Mouse (Mus musculus) 3134 (cell line): ENCODE measurements around the gene Osbpl11.
A peak's percentile ranks its signal among the peaks of the same experiment; 100 is the strongest.

ENCODE experiments used
- DNase-seq: peaks from one replicate; pipeline ENCODE4 v3.0.0-alpha.2; 2011; ENCODE audit warnings: low spot score; ENCODE audit not compliant: insufficient read length; ENCODE audit errors: extremely low read depth

The Osbpl11 gene

DNA sequence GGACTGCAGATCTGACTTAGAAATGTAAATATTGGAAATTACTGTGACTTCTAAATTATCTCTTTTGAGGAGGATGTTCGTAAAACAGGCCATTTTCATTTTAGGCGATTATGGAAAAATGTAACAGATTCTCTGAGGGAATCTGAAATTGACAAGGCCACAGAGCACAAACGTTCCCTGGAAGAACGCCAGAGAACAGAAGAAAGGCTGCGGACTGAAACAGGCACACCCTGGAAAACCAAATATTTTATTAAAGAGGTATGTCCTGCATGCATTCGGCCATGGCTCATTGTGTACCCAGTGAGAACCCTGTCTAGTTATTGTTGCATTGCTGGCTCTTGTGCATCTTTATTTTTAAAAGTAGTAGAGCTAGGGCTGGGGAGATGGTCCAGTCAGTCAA lies 51.3 kb downstream of the Osbpl11 start:
- DNase-seq = no peak

DNA sequence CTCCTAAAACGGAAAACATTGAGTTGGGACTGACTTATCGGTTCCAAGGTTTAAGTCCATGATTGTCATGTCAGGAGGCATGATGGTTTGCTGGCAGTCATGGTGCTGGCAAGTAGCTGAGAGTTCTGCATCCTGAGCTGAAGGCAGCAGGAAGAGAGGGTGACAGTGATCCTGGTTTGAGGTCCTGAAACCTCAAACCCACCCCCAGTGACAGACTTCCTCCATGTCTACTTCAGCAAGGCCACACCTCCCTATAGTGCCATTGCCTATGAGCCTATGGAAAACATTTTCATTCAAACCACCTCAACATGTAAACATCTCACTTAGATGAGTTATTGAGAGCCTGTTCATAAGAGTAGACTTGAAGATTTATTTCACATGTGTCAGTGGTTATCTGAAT lies 54.4 kb downstream of the Osbpl11 start:
- DNase-seq = no peak

DNA sequence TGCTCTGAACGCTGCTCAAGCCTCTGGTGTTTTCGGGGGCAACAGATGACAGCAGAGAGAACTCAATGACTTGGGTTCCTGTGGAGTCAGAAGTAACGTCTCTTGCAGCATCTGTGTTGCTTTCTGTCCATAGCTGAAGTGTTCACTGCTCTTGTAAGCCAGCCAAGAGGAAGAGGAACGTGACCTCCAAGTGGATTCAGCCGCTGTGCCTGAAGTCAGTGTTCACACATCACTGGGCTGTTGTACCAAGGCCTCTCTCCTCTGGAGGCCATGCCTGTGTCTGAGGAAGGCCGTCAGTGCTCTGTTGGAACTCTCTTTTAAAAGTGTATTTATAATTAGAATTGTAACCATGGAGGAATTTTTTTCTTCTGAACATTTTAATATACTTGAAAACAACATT lies 57.2 kb downstream of the Osbpl11 start:
- DNase-seq = no peak

DNA sequence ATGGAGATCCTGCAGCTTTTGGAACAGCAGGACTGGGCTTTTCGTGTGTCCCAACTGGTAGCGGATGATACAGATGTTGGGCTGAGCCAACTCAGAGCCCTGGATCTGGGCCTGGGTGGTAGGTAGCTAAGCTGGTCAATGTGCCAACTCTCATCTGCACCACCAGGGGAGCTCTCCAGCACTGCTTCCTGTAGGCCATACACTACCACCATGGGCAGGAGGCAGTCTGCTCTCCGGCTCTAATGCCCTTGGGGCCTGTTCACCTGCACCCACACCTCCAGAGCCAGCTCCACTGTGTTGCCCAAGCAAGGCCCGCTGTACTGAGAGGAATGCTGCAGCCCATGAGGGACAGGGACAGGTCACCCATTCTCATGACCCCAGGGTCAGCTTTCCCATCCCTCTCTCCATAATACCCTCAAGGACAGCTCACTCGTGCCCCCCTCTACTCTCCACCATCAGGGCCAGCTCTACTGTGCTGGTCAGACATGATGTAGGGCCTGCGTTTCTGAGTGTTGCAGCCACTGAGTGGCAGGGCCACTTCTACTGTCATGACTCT lies 59.3 kb downstream of the Osbpl11 start:
- no peak for DNase-seq

DNA sequence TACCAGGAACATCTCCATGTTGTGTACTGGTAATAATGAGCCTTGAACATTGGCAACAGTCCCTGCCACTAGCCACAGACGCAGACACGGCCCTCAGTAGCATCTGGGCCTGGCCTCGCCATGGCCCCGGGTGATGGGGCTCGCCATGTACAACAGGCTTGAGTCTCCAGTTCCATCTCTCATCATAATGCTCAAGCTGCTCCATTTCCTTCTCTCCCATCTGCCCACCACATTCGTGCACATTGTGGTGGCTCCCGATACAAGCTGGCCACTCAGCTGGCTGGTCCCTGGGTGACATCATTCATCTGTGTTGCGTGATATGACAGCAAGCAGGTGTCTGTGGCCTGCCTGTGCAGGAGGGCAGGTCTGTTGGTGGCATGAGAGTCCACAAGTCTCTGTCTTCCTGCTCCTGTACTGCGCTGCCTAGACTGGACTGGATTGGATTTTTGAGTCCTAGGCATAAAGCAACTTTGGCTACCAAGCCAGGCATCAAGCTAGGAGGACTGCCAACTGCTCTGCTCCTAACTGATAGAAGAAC lies 60.1 kb downstream of the Osbpl11 start:
- no peak for DNase-seq

DNA sequence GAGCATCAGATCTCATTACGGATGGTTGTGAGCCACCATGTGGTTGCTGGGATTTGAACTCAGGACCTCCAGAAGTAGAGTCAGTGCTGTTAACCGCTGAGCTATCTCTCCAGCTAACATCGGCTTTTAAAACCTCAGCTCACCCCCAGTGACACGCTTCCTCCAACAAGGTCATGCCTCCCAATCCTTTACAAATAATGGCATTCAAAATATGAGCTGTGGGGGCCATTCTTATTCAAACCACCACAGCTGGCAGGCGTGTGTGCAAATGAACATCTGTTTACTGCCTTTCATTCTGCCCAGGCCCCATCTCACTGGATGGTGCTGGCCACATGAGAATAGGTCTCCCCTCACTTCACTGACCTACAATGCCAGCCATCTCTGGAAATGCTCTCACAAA lies 61.7 kb downstream of the Osbpl11 start:
- DNase-seq = no peak

DNA sequence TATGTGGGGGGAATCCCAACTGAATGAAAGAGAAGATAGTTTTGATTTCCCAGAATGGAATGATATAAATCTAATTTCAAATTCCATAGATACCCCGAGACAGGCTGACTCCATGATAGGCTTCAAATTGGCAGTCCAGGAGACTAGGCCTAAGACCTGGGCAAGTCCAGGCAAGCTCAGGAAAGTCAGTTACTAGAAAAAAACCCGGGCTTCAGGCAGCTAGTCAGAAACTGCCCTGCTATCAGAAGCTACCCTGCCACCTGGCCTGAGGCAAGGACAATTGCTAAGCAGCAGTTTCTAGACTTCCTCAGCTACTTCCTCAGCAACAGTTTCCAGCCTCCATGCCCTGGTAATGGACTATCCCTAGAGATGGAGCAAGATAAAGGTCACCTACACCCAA lies 62.1 kb downstream of the Osbpl11 start:
- no peak for DNase-seq

DNA sequence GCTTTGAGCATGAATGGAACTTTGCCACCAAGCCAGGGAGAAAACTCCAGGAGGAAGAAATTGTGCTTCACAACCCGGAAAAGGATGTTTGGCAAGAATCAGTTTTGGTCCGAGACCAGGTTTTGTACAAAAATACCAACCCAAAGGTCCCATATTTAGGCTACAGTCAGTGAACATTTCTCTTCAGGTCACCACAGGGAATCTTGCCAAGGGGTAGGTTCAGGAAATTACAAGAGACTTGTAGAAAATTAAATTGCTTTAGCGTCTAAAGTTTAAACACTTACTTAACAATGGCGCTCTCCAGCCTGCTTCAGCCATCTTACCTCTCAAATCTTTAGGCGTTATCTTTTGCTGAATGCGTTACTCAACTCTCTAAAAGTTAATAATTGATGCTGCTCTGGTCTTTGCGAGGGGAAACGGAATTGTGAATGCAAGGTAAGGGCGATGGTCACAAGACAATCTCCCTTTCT lies 65.8 kb downstream of the Osbpl11 start:
- DNase-seq = no peak

DNA sequence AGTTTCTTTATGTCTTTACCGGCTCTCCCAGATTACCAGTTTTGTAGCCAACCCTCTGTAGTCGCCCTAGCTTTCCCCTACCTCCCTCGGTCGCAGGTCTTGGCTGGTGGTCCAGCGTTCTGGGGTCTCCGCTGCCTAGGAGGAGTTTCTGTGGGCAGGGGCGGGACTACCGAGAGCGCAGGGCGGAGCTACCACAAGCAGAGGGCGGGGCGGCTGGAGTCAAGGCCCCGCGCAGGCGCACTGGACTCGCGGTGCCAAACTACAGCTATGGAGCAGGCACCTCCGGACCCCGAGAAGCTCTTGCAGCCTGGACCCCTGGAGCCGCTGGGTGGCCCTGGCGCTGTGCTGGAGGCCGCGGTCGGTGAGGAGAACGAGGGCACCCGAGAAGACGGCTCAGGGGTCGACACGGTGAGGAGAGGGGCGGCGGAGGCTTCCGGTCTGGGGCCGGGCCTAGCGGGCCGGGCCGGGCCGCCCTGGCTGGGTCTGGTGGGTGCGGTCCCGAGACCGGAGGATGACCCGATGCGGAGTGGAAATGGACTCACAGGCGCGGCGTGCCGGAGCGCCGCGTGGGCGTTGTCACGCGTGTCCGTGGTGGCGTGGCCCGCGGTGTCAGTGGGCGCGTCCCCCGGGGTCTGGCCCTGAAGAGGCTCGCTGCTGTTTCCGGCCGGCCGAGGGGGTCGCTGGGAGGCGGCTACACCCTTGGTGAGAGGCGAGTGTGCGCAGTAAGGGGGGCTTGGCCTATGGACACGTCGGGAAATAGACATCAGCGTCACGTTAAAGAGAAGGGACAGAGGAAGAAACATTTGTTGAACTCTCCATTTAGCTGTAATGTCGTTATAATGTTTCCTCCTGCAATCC lies 66.6 kb downstream of the Osbpl11 start, which contains the start of gene Snx4:
Snx4 (plus strand) TSS at position 249 of the 858 bp plus-strand sequence.
- DNase-seq = peak; percentile 90

DNA sequence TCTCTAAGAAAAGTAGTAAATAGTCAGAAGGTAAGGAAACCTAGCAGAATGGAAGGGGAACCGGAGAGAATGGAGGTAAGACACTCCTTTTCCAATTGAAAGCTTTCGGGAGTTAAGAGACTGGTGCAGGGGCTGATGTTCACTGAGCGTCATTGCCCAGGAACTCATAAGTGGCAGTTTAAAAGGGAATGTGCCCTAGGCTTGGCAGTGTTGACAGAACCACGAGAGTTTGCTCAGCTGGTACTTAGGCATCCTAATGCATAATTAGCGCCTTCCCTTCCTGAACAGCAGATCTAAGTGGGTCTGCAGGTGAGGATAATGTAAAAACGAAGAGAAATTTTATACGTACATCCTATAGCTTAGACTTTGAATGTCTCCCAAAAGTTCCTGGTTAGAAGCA lies 70.7 kb downstream of the Osbpl11 start:
- no peak for DNase-seq

DNA sequence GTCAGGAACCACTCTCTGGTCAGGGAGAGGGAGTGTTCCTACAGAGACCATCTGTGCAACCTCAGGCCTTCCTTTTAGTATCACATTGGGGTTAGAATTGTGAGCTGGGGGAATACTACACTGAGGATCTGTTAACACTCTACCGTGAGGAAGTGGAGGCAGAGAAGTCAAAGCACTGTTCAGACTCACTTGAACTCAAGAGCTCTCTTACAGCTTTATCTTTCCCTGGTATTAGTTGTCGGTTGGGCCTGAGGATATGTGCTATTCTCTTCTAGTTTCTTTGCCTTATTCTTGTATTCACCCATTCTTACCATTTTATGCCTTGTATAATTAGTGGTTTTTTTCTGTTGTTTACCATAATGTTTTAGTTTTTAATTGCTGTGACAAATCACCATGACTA lies 73.7 kb downstream of the Osbpl11 start:
- no peak for DNase-seq

DNA sequence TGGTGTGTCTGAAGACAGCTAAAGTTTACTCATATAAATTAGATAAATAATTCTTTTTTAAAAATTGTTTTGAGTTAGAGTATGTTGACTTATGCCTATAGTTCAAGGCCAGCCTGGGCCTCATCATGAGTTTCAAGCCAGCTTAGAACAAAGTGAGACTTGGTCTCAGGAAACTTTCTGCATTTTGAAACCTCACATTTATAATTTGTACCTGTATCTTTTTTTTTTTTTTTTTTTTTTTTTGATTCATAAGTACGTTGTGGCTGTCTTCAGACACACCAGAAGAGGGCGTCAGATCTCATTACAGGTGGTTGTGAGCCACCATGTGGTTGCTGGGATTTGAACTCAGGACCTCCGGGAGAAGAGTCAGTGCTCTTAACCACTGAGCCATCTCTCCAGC lies 75.0 kb downstream of the Osbpl11 start:
- DNase-seq = no peak

DNA sequence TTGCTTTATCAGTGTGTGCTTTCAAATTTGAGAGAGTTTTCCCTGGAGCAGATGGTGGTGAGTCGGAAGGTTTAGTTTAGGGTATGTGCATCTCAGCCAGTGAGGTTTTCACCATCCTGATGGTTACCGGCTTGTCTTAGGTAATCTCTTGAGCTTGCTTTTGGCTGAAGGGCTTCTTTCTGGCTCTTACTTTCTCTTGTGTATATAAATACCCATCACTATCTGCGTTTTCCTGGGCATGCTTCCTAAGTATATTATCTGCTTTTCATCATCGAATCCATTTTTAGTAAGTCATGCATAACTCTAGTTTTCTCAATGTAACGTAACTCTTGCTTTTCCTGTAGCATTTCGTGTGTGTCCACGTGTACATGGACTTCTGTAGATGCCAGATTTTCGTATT lies 76.0 kb downstream of the Osbpl11 start:
- DNase-seq = no peak

DNA sequence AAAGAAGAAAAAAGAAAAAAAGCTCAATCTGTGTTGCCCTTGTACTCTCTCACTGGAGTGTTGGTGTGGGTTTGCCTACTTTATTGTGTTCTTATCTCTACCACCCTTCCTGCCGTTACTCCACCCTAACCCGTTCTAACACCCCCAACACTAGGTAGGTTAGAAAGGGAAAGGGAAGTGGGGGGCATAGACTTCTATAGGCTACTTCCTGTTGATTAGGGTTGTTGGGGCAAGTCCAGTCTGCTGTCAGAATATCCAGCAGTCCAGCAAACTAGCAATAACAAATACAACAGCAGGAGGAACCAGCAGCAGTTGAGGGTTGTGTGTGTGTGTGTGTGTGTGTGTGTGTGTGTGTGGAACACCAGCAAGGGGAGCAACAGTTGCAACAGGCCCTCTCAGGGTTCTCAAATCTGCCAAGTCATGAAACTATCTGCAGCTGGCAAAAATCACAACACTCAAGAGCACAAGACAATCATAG lies 76.8 kb downstream of the Osbpl11 start:
- DNase-seq = no peak

DNA sequence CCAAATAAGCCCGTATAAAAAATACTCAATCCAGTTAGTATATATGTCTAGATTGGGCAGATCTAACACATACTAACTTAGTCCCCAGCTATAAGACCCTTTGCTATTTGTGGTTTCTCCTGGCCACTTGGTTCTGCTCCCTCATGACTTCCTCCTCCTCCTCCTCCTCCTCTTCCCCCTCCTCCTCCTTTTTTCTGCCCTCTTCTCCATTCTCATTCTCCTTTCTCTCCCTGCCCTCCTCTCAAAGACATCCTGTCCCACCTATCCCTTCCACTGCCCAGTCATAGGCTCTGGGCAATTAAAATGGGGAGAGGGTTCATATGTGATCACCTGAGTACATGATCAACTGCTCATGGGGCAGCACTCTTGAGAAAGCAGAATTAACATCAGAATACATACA lies 77.2 kb downstream of the Osbpl11 start:
- no peak for DNase-seq

DNA sequence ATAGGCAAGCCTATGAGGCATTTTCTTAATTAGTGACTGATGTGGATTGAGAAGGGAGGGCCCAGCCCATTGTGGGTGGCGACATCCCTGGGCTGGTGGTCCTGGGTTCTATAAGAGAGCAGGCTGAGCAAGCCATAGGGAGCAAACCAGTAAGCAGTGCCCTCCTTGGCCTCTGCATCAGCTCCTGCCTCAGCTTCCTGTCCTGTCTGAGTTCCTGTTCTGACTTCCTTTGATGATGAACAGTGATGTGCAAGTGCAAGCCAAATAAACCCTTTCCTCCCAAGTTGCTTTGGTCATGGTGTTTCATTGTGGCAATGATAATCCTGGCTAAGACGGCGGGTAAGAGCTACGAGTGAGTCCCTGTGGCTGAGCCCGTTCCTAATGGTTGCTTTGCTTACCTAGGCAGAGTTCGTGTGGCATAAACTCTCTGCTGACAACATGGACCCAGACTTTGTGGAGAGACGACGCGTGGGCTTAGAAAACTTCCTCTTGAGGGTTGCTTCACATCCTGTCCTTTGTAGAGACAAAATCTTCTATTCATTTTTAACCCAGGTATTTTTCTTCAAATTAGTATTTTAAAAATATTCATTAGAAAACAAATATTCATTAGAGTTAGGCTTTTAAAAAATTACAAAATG lies 82.9 kb downstream of the Osbpl11 start:
- no peak for DNase-seq

DNA sequence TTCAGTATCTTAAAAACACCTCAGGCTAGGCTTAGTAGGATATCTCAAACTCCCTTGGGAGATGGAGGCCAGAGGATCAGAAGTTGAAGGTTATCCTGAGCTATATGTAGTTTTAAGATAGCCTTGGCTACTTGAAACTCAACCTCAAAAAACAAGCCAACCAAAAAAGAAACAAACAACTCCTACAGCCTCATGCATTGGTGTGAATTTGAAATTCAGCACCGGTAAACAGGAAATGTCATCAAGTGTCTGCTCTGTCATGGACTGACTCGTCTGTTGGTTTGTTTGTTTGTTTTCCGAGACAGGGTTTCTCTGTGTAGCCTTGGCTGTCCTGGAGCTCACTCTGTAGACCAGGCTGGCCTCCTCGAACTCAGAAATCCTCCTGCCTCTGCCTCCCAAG lies 87.0 kb downstream of the Osbpl11 start:
- no peak for DNase-seq

DNA sequence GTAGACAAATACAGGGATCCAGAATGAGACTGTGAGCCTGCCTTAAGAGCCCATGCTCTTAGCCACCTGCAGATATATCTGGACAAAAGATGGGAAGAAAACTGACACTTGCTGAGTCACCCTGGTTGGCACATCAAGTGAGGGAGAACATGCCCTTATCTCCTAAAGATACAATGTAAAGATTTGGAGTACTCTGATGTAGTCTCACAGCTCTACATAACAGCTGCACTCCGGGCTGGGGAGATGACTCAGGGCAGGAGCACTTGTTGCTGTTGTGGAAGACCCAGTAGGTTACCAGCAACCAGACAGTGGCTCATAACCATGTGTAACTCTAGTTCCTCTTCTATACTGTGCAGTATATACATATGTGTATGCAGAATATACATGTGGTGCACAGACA lies 98.2 kb downstream of the Osbpl11 start:
- no peak for DNase-seq

DNA sequence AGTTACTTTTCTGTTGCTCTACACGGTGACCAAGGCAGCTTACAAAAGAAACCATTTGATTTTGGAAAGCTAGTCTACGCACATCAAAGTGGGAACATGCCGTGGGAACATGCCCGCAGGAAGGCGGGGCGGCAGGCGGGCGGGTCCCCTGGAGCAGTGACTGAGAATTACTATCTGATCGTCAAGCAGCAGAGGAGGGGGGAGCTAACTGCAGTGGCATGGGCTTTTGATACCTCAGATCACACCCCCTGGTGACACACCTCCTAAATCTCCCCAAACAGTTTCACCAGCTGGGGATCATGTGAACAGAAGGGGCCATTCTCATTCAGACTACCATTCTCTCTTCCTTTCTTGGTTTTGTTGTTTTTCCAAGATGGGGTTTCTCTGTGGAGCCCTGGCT lies 103.7 kb downstream of the Osbpl11 start:
- DNase-seq = no peak

DNA sequence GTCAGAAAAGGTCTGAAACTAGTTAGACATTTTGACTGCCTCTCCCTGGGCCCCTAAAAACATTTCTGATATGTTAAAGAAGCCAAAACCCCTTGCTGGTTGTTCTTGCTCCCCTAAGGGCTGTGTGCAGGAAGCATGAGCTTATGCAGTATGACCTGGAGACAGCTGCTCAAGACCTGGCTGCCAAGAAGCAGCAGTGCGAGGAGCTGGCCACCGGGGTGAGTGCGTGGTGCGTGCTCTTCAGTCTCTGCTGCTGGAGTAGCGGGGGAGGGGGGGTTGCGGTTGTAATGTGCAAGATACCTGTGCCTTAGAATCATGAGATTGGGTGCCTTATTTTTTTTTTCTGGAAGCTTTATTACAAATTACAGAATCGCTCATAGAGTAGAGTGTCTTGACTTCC lies 105.1 kb downstream of the Osbpl11 start:
- no peak for DNase-seq

DNA sequence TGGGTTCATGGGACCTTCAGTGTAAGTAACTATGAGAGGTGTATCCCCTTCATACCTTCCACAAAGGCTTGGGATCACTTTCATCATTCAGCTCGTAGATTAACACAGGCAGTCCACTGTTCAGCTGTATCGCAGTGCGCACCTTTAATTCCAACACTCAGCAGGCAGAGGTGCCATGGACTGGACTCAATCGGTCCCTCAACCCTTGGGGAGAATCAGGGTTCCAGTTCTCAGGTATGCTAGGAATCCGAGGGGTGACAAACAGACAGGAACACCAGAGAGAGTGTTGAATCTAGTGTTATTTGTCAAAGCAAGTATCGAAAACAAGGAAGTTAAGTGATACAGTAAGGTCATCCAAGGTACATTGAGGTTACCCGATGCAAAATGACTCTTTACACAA lies 107.4 kb downstream of the Osbpl11 start:
- DNase-seq = no peak
